Mouse (Mus musculus): ENCODE measurements around the gene Cbr2.

DNA sequence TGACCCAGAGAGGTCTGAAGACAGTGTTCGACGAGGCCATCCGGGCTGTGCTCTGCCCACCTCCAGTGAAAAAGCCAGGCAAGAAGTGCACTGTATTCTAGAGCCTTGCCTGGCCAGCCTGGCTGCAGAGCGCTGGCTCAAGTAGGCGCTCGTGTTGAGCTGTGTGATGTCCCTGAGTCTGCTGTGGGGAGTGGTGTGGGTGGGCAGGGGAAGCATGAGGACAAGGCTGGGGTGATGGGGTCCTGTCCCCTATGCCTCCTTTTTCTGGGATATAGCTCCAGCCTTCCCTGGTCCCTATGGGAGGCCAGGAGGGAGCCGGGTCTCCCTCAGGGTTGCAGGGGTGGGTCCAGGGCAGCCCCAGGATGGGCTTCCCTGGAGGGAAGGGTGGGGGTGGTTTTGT is 8.4 kb downstream of the Cbr2 start:
- TF ChIP-seq POLR2A (IDR thresholded peaks at IDR 0.05; ENCODE audit: control insufficient read depth, extremely low read depth, insufficient read depth, low read length, poor library complexity) (no peak), CTCF (IDR thresholded peaks at IDR 0.05; ENCODE audit: borderline replicate concordance, control insufficient read depth, extremely low read depth, insufficient read depth, low read length, poor library complexity) (no peak)

Data from thymus, adult 2 months (tissue).